Mouse (Mus musculus): ENCODE data around the gene Zic1.

The Zic1 gene

DNA sequence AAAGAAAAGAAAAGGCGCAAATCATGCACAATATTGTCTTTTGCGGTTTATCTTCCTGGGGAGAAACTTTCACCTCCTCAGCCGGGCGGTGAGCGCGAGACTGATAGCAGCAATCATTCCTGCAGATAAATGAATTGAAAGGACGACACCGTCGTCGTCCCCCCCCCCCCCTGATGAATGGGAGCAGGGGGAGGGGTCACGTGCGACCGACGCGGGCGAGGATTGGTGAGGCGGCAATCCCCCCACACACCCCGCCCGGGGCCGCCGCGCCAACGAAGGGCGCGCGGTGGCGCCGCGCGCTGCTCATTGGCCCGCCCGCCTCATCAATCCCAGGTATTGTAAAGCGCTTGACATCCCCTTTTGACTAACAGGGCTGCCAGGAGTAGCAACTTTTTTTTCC lies at the start of gene Zic1:
Gene Zic1 (minus strand): TSS at position 147 of the 400 bp plus-strand sequence.
- no peak for DNase-seq (ENCODE audit: low spot score)

DNA sequence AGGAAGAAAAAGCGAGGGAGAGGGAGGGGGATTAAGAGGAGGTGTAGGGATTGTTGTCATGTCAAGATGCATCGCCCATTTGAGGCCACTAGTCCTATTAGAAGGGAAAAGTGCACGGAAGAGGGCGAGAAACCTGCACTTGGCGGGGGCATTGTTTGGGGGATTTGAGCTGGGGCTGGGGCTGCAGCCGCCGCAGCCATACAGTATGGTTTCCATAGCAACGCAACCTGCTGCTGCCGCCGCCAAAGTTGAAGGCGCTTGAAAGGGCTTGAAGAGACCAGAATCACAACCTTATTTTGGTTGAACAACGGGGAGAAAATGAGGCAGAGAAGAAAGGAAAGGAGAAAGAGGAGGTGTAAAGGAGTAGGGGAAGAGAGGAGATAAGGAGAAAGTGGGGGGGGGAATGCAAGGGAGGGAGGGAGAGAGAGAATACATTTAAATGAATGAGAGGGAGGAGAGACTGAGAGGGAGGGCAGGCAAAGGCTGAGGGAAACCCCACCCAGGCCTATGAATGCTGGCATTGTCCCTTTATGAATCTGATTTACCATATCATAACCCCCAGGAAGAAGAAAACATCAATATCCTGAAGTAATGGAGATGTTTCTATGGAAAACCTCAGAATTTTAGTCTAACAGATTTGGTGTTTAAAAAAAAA lies 48.5 kb upstream of the Zic1 start:
- no peak for DNase-seq (ENCODE audit: low spot score)

DNA sequence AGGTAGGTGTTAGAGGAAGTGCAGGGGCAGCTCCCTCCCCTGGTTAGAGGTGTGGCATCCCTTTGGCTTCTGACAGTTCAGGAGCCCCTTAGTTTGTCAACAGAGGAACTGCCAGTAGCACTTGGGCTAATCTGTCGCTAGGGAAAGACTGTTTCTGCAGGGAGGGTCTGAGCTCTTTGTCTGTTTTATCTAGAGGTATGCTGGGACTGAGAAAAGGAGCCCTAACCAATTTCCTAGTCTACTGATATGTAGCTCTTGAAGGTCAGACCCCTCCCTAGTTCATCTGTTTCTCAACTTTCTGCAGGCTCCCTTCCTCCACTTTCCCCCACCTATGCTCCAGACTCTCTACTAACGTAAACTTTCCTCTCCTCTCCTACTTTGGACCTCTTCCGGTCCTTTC lies 44.2 kb upstream of the Zic1 start:
- no peak for DNase-seq (ENCODE audit: low spot score)

DNA sequence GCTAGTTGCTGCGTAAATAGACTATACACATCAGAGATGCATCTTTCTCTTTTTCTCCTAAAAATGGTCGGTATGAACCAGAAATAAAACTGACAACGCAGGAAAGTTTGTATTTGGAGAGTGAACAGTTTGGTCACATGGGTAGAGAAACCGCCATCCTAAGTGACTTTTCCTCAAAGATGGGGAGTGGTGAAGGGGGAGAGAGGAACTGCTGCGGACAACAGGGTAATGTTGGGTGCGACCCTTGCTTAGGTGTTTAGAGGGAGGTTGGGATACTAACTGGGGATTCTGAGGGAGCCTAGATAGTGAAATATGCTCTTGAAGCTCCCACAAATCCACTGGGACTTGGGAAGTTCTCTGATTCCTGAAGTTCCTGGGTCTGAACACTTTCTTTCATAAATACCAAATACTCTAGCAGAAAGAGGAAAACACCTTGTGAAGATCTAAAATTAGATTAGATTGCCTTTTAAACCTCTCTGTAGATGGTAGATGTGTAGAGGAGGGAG lies 40.7 kb upstream of the Zic1 start:
- DNase-seq (ENCODE audit: low spot score) = no peak

DNA sequence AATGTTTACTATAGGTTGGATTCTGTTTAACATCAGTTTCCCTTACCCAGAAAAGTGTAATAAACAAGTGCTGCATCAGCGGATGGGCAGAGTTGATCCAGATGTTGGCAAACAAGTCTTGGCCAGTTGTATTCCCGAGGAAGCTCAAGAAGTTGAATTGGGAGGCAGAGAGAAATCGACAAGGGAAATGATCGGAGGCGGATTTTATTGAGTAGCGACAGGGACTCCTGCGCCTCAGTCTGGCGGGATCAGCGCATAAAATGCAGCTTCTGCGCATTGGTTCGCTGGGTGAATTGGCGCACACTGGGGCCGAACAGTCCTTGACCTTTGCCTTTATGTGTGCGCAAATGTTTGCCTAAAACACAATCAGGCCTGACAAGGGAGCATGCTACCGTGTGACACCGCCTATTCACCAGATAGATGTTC lies 40.2 kb upstream of the Zic1 start:
- no peak for DNase-seq (ENCODE audit: low spot score)

DNA sequence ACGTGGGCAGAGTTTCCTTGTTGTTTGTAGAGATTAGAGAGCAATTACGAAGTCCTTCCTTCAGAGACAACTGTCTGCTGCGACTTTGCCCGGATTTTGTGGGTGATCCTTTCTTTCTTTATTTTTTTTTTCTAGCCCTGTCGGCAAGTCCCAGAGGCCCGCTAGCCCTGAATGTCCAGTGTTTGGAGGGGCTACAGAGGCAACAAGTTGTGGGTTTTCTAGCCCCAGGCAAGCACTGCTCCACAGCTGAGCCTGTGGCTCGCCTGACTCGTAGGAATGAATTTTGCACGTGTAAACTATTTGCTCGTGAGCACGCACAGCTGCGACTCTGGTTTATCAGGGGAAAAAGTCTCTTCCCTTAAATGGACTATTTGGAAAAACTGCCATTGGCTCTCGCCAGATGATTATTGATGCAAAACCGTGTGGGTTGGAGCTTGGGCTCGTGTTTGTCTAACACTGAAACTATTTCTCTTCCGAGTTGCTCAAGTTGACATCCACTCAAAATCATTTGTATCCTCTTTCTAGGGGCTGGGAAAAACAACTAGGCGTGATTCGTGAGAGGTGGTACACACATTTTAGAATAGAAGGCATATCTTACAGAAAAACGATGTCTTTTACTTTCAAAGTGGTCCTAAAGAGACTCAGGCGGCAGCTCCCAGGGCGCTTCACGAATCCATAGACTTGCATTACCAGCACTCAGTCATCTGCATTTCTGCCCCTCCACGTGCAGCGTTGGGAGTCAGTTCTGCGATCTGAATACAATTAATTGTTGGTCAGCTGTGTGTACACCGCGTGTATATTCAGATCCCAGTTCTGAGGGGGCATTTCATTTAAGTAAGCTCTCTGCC lies 39.5 kb upstream of the Zic1 start:
- DNase-seq (ENCODE audit: low spot score) = no peak

DNA sequence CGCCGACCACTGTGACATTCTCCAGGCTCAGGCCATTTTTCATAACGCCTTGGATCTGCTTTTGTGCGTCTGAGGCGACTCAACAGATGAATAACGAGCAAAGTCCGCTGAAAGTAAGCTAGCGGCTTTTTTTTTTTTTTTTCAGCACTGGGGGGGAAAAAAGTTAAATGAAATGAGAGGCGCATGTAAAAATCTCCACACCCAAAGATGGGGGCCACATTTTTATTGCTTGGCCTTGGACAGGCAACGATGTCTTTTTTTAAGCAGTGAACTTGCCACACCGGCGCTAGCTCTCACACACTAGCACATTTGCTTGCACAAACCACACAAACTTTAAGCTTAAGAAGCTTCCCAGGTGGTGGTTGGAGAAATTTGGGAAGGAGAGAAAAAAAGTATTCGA lies 38.6 kb upstream of the Zic1 start:
- no peak for DNase-seq (ENCODE audit: low spot score)

DNA sequence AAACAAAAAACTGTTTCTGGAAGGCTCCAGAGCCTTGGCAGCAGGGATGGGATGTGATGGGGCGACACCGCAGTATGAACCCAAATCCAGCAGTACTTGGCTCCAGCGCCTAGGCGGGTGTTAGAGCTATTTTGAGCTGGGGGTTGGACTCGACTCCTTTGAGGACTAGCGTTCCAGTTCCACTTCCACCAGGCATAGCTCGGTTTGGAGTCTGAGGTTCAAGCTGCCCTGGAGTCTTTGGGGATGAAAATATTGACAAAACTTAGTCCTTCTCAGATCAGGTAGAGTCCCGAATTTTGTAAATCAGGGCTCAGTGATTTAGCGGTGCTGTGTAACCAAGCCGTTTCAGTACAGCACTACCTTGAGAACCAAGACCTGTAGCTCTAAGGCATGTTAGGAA lies 35.9 kb upstream of the Zic1 start:
- no peak for DNase-seq (ENCODE audit: low spot score)

DNA sequence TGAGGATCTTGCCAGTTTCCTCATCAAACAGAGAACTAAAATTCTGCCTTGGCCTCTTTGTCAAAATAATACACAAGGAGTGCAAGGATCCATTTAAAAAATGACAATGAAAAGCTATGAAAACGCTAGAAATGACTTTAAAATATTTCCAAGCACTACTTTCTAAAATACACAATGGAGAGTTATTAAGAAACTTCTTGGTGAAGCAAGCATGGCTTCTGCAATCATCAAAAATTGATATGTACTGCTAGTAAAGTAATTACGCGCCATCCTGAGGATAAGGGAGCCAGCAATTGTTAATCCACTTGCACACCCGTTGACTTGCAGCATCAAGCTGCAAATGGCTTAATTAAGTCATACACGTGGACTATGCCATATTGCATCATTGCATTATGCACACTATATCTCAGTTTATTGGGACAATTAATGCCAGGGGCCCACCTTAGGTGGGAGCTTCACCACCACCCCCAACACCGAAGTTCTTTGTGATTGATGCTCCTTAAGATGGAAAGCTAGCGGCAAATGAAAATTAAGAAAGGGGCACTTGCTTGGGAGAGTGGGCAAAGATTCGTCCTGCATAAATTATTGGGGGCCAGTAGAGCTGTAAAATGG lies 35.0 kb upstream of the Zic1 start:
- no peak for DNase-seq (ENCODE audit: low spot score)

DNA sequence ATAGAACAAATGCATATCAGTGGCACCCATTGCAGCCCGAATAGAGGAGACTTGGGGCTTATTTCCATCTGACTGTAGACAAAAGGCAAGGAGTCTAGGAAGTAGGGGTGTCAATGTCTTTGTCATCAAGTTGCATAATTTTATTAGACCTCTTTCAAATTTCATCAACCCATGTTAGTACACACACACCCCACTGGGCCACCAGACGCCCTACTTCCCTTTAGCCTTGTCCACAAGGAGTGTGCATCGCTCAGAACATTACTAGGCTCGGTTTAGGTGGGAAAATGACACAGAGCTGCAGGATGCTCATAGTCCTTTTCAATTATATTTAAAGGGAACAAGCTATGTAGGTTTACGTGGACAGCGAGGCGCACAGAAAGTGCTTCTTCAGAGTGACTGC lies 34.4 kb upstream of the Zic1 start:
- DNase-seq (ENCODE audit: low spot score) = no peak

DNA sequence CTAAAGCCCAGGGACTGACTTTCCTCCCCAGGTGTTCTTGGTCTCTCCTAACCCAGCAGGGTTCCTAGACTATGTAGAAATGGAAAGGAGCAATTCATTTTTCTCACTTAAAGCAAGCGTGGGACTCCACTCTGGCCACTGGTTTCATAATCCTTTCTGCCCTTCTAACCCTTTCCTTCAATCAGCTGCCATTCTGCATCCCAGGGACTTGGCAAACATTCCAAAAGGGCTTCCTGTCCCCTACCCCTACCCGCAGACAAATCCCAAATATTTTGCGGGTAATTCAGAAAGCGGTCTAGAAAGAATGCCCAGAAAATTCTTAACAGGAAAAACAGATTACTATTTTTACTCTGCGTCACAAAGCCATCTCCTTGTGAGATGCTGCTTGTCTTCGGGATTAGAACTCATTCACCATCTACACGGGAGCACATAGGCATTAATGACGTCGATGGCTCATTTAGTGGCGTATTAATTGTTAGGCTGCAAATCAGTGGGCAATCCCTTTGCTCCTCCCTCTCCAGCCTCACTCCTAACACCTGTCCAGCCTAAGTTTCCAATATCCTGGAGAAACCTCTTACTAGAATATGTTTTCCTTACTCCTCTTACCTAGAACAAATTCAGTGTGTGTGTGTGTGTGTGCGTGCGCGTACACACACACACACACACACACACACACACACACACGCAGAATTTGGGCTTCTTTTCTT lies 29.6 kb upstream of the Zic1 start:
- DNase-seq (ENCODE audit: low spot score) = no peak

DNA sequence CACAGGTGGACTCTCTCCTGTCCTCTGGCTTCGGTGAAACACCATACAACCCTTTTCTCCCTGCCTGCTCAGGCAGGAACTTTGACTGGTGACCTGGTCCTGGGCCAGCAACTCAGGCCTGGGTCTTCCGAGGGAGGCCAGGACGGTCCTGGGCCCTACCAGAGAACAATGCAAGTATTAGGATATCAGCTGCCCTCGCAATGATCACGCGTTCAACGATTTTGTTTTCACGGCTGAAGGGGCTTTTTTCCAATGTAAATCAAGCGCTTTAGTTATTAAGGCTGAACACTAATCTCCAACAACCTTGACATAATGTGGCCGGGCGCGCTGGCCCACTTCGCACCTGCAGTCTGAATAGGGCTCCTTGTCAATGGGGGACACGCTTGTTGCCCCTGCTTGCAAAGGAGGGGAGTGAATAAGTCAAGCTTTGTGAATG lies 28.6 kb upstream of the Zic1 start:
- DNase-seq (ENCODE audit: low spot score) = no peak

DNA sequence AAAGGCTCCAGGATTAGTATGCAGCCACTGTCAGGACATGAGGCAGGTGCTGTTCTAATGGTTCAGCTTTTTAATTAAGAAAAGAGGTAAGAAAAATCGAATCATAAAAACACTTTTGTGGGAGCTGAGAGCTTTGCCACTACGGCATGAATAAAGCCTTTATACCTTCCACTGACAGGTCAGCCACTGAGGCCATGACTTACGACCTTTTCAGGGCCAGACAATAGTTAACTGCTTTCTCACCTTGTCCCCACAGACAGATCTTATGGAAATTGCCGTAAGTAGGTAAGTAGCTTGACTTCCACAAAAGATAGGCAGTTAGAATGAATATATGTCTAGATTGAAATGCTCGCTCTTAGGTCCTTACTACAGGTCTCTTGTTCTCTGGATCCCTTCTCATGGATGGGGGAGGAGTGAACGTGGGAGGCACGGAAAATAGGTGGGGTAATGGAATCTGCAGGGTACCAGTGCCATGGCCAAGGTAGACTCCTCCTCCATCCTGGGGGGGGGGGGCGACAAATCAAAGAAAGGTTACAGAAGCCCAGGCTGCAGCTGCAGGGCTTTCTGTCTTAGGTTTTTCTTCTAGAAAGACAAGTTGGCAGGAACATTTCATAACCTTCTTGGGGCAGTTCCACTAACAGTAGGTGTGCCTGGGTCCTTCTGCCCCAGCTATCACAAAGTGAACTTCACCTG lies 27.9 kb upstream of the Zic1 start:
- no peak for DNase-seq (ENCODE audit: low spot score)

DNA sequence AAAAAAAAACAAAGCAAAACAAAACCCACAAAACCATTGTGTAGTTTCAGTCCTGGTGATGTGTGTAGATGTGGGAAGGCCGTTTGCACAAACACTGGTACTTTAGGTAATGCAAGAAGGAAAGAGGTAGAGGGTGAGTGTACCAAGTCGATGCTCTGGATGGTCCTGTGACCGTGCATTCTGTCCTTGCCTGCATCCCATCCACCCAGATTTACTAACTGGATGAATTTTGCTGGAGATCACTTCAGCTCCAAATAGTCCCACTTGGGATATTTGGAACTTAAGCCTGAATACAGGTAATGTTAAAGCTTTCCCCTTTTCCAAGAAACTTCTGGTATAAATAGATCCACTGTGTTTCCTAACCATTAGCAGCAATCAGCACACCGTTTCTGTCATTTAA lies 22.6 kb upstream of the Zic1 start:
- DNase-seq (ENCODE audit: low spot score) = no peak

DNA sequence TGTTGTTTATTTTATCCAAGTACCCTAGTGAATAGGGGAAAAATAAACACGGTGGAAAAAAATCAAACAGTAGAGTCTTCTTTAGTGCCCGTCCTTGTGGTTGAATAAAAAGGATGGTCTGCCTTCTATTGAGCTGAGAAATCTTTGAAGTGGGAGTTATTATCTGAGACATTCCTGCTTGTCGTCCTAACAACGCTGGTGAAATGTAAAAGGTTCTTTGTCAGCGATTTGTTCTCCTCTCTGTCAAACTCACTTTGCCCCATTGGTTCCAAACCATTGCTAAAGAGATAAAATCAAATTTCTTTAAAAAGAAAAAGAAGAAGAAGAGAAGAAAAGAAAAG lies 22.1 kb upstream of the Zic1 start:
- DNase-seq (ENCODE audit: low spot score) = no peak

DNA sequence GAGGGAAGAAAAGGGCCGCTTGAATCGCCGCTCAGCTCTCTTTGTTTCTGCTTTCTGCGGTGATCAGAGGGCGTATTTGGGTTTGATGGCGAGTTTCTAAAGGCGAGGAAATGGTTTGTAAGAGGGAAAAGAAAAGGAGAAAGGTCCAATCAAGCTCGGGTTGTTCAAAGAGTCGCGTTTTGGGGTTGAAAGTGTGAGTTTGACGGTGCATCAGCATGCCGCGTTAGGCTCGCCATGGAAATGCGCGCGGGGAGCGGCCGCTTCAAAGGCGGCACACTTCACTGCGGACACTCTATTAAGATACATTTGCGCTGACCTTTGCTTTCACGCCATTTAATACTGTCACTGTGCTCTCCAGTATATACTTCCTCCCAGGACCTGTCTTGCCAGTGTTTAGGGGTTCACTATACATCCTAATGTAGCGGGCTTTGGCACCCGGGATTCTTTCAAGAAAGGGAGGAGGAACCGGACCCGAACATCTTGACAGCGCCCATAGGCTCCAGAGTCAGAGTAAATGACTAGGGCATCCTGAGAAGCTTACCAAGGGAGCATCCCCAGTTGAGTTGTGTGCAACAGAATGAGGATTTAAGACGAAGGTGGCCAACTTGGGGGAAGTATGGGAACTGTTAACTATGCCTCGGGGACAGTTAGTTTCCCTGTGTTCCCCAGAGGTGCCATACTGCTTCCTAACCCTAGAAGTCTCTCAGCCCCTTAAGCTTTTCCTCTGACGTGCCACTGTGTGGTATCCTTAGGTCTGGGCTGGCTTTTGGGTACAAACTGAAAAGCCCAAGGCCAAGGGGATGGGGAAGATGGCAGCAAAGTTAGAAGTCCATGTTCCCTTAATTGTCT lies 21.5 kb upstream of the Zic1 start:
- no peak for DNase-seq (ENCODE audit: low spot score)

DNA sequence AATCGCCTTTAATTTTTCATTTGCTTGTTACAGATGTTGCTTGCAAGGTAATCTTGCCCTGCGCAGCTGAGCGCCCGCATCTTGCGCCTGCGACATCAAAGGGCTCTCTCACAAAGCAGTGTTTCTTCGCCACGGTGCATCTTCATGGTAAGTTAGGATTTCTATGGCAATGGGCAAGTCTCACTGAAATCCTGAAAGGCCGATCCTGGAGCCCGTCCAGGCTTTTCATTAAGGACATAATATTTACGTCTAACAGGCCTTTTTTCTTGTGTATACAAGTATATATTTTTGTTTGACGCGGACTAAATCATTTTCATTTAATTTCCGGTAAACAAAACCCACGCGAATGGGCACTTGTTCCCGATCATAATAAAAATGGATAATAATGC lies 20.9 kb upstream of the Zic1 start:
- no peak for DNase-seq (ENCODE audit: low spot score)

DNA sequence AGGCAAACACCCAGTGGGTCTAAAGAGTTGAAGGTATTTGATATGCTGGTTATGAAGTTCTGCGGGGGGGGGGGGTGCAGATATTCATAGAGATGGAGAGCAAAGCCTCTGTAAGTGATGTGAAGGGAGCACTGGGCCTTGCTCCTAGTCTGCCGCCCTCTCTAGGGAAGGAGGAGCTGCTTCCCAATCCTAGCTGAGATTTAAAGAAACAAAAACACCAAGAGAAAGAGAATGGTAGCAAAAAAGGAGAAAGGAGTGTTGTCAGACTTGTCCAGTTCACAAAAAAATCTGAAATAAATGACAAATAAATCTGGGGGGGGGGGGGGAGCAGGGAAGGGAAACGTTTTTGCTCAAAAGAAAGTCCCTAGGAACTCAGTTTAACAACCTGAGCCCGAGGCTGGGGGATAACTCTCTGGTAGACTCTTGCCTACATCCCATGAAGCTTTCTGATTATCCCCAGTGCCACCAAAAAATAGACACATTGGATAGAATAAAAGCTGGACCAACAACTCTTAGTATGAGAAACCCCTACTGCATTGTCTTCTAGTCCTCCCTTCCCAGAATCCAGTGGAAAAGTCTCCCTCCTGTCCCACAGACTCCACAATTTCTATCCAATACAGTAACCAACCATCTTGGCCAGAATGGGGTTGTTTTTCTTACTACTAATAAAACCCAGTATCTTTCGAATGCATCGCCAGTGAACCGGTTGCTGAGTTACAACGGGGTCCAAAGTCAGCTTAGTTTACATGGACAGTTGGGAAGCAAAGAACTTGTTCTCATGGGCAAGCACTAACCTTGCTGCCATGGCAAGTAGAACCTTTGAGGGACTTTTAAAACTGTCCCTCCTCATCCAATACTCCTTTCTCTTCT lies 20.2 kb upstream of the Zic1 start:
- DNase-seq (ENCODE audit: low spot score) = no peak

DNA sequence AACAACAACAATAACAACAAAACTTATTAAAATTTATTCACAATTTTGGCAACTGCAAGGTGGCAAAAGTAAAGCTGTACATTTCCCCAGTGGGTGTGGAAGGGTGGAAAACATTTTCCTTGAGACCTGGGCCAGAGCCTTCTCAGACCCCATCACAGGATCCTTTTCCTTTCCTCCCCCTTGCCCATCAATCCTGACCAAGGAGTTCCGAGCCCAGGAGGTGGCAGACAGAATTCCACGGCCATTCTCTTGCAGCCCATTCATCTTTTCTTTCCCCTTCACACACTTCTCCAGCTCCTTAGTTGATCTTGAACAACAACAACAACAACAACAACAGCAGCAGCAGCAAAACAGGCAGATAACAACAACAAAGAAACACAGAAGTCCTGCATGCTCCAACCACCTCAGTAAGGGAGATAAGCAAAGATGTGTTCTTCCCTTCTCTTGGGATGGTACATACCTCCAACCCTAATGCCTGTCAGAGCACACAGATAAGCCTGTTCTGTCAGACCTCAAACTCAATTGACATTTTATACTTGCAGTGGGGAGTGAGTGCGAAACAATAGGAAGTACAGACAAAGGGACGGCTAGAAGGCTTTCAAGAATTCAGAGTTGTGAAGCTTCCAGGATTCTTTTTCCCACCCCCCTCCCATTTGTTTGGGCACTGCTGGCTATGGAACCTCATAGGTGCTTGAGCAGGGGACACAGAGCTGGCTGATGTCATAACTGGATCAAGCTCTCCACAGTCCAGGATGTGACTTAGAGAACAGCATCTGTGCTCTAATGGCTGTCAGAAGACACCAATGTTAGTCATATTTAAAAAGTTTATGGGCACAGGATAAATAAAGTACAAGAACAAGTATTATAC lies 19.3 kb upstream of the Zic1 start:
- DNase-seq (ENCODE audit: low spot score) = no peak

Measured in spleen, adult 12 weeks (tissue).